Mouse (Mus musculus): ENCODE measurements at regions not wholly inside any gene's neighbourhood (a gene's known extent, or its start where the extent isn't known, plus 50 kb on each side); places are given as distances from the start of the nearest gene placed in this dataset.
"Not testable (repeated sequence)": the region's sequence is repeated elsewhere in the genome, so short reads cannot be mapped to it uniquely, and the experiment has no call there.

- DNase-seq (ENCODE audit: low spot score in 2 of 2) = no peak
Measured at GRCm38 (mm10) chr17:85886237-85886636, 198.2 kb upstream of the Six2 start.

GRCm38 (mm10) chr17:85881636-85882170 is 193.6 kb upstream of the Six2 start:
- no peak for DNase-seq (ENCODE audit: low spot score in 2 of 2)

GRCm38 (mm10) chr17:85881046-85881445 is 193.0 kb upstream of the Six2 start:
- DNase-seq (ENCODE audit: low spot score in 2 of 2) = no peak

- no peak for DNase-seq (ENCODE audit: low spot score in 2 of 2)
Measured at GRCm38 (mm10) chr17:85877426-85877825, 189.4 kb upstream of the Six2 start.

- no peak for DNase-seq (ENCODE audit: low spot score in 2 of 2)
Measured at GRCm38 (mm10) chr17:85876853-85877252, 188.8 kb upstream of the Six2 start.

- DNase-seq (ENCODE audit: low spot score in 2 of 2) = no peak
Measured at GRCm38 (mm10) chr17:85873853-85874586, 185.9 kb upstream of the Six2 start.

- no peak for DNase-seq (ENCODE audit: low spot score in 2 of 2)
Measured at GRCm38 (mm10) chr17:85872903-85873413, 184.9 kb upstream of the Six2 start.

- no peak for DNase-seq (ENCODE audit: low spot score in 2 of 2)
Measured at GRCm38 (mm10) chr17:85870406-85870805, 182.3 kb upstream of the Six2 start.

- no peak for DNase-seq (ENCODE audit: low spot score in 2 of 2)
Measured at GRCm38 (mm10) chr17:85869179-85869578, 181.1 kb upstream of the Six2 start.

- DNase-seq (ENCODE audit: low spot score in 2 of 2) = no peak
Measured at GRCm38 (mm10) chr17:85867945-85868616, 180.0 kb upstream of the Six2 start.

GRCm38 (mm10) chr17:85866581-85866980 is 178.5 kb upstream of the Six2 start:
- DNase-seq (ENCODE audit: low spot score in 2 of 2) = no peak

- DNase-seq (ENCODE audit: low spot score in 2 of 2) = no peak
Measured at GRCm38 (mm10) chr17:85865940-85866339, 177.9 kb upstream of the Six2 start.

- no peak for DNase-seq (ENCODE audit: low spot score in 2 of 2)
Measured at GRCm38 (mm10) chr17:85861328-85861727, 173.3 kb upstream of the Six2 start.

GRCm38 (mm10) chr17:85860797-85861196 is 172.7 kb upstream of the Six2 start:
- no peak for DNase-seq (ENCODE audit: low spot score in 2 of 2)

GRCm38 (mm10) chr17:85859926-85860707 is 172.0 kb upstream of the Six2 start:
- DNase-seq (ENCODE audit: low spot score in 2 of 2) = no peak

GRCm38 (mm10) chr17:85858516-85858915 is 170.4 kb upstream of the Six2 start:
- no peak for DNase-seq (ENCODE audit: low spot score in 2 of 2)

- peak in 1 of 2 experiments; percentile 14 for DNase-seq (ENCODE audit: low spot score in 2 of 2)
Measured at GRCm38 (mm10) chr17:85857705-85858472, 169.8 kb upstream of the Six2 start.

GRCm38 (mm10) chr17:85856894-85857293 is 168.8 kb upstream of the Six2 start:
- DNase-seq (ENCODE audit: low spot score in 2 of 2) = not testable (repeated sequence)

- no peak for DNase-seq (ENCODE audit: low spot score in 2 of 2)
Measured at GRCm38 (mm10) chr17:85853156-85853555, 165.1 kb upstream of the Six2 start.

- DNase-seq (ENCODE audit: low spot score in 2 of 2) = no peak
Measured at GRCm38 (mm10) chr17:85848526-85848925, 160.5 kb upstream of the Six2 start.

GRCm38 (mm10) chr17:85847756-85848155 is 159.7 kb upstream of the Six2 start:
- DNase-seq (ENCODE audit: low spot score in 2 of 2) = no peak

Measured in frontal cortex, postnatal 25 days (tissue).